Mouse (Mus musculus) G1E (cell line): ENCODE results near the gene Mydgf.

ENCODE experiments used
- CTCF ChIP-seq: IDR thresholded peaks from 2 replicates; pipeline ENCODE4 v1.5.1; 2012; ENCODE audit warnings: low read depth, low read length, inconsistent platforms, mixed read lengths
- GATA1 ChIP-seq: IDR thresholded peaks from 2 replicates; pipeline ENCODE4 v1.6.1; 2012; ENCODE audit warnings: borderline replicate concordance, low read length, inconsistent platforms, mixed read lengths
- POLR2AphosphoS5 ChIP-seq: IDR thresholded peaks from 2 replicates; pipeline ENCODE4 v1.6.1; 2012; ENCODE audit warnings: low read depth, low read length, inconsistent platforms; ENCODE audit not compliant: insufficient replicate concordance
- TAL1 ChIP-seq: conservative IDR thresholded peaks from 2 replicates; pipeline ENCODE4 v1.6.1; 2012; ENCODE audit warnings: low read depth, low read length, inconsistent platforms, mixed read lengths

DNA sequence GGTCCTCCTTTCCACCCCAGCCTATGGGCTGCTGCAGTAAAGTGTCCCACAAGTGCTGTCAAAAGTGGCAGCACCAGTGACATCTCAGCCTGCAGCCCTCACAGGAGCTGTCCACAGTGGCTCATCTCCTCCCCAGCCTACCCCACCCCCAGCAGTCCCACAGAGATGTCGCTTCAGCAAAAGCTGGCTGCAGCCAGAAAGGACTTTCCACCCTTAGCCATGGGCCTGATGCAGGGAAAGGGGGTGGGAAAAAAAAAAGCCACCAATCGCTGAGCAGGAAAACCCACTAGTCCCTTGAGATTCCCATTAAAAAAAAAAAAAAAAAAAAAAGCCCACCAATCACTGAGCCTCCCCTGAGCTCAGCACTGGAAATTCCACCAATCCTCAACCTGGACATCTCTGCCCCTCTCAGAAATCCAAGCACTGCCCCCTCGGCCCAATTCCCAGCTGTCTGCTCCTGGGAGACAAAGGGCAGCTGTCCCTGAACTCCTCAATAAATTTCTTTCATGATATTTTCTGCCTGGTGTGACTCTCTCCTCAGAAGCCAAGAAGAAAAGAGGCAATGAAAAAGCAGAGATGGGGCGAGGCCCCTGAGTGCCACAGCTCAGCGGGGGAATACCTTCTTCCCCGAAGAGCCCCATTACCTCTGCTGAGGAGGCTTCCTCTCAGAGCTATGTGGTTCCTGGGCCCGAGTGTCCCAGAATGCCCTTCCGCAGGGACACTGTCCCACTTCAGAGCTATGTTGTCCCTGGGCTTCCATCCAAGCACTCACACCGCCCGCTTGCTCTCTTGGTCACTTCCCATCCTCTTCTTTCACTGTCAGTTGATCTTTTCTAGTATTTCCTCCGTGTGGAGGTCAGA is 1.8 kb upstream of the Mydgf start:
- TF ChIP-seq CTCF (no peak), GATA1 (no peak), TAL1 (no peak), POLR2AphosphoS5 (no peak)
